Mouse (Mus musculus): Measurements from ENCODE around the gene Zfp36l2. TPM values are rescaled to one million over a fixed set of nuclear protein-coding genes. Genes with fewer than 3 reads are reported as not detected.

Zfp36l2 gene
- polyA plus RNA-seq, 1 experiment from 2014 or later, result 9.9 TPM

GRCm38 (mm10) chr17:84163066-84163785, 24.5 kb downstream of the Zfp36l2 start:
- H3K9me3 ChIP-seq, result no peaks in the 10 kb centered on the region
- peaks cover 7% of the 10 kb centered on the region for H3K27me3 ChIP-seq (ENCODE audit: insufficient read depth, poor library complexity, severe bottlenecking)
- H3K36me3 ChIP-seq, result no peaks in the 10 kb centered on the region
- no peak for DNase-seq (ENCODE audit: low spot score)
- H3K4me3 ChIP-seq, result no peak overlapping the region
- 87% methylated on average over 12 of the region's 12 CpGs for WGBS
- peak overlapping the region; percentile 26; the same call in 1 of the 2 replicates for H3K27ac ChIP-seq
- H3K4me1 ChIP-seq (replicated peaks), result peaks cover 33% of the 10 kb centered on the region

DNA sequence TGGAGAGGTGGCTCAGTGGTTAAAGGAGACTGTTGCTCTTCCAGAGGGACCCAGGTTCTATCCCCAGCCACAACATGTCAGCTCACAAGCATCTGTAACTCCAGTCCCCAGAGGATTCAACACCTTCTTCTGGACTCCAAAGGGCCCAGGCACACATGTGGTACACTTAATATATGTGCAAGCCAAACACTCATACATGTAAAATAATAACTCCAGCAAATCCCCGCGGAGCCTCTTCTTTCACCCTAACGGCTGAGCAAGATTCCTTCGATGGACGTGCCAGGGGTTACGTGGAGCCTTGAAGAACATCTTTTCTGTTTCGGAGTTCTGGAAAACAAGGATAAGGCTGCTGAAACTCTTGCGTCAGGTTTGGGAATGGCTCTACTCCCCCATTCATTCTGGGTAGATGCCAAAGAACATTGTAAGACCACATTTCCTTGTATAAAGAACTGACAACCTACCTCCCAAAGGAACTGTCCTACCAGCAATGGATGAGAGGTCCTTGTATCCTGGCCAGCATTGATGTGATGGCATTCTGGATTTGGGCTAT, 25.5 kb downstream of the Zfp36l2 start:
- Histone ChIP-seq H3K27ac (peak overlapping the region; percentile 71; the same call in 1 of the 2 replicates), H3K9me3 (no peaks in the 10 kb centered on the region), H3K4me3 (no peak overlapping the region), H3K36me3 (no peaks in the 10 kb centered on the region), H3K27me3 (ENCODE audit: insufficient read depth, poor library complexity, severe bottlenecking) (peaks cover 16% of the 10 kb centered on the region), H3K4me1 (replicated peaks) (peaks cover 38% of the 10 kb centered on the region)
- WGBS, result 88% methylated on average over 8 of the region's 8 CpGs
- DNase-seq (ENCODE audit: low spot score), result no peak

GRCm38 (mm10) chr17:84161231-84161854, 26.4 kb downstream of the Zfp36l2 start:
- WGBS, result 53% methylated on average over 6 of the region's 6 CpGs
- no peaks in the 10 kb centered on the region for H3K36me3 ChIP-seq
- DNase-seq (ENCODE audit: low spot score), result no peak
- H3K27ac ChIP-seq, result peak overlapping the region; percentile 71
- H3K27me3 ChIP-seq (ENCODE audit: insufficient read depth, poor library complexity, severe bottlenecking), result peaks cover 26% of the 10 kb centered on the region
- peaks cover 43% of the 10 kb centered on the region for H3K4me1 ChIP-seq (replicated peaks)
- H3K4me3 ChIP-seq, result no peak overlapping the region
- H3K9me3 ChIP-seq, result no peaks in the 10 kb centered on the region

DNA sequence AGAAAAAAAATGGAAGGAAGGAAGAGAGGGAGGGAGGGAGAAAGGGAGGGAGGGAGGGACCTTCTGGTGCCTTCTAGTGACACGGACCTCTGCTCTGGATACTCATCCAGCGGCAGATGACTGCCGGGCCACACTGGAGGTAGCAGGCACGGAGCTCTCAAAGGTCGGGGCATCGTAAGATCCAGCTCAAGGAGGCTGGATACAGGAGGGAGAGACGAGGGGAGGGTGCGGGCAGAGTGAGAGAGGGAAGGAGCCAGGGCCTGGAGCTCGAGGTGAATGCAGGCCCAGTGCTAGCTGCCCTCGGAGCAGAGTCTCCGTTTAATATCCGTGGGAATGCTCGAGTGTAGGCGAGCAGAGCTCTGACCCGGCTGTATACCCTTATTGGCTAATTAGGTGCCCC, 28.9 kb downstream of the Zfp36l2 start:
- DNase-seq (ENCODE audit: low spot score), result no peak
- Histone ChIP-seq H3K27me3 (ENCODE audit: insufficient read depth, poor library complexity, severe bottlenecking) (peaks cover 30% of the 10 kb centered on the region), H3K9me3 (no peaks in the 10 kb centered on the region), H3K27ac (no peak overlapping the region), H3K4me1 (replicated peaks) (peaks cover 49% of the 10 kb centered on the region), H3K4me3 (no peak overlapping the region), H3K36me3 (no peaks in the 10 kb centered on the region)
- 62% methylated on average over 15 of the region's 15 CpGs for WGBS

GRCm38 (mm10) chr17:84158461-84158795, 29.3 kb downstream of the Zfp36l2 start:
- peaks cover 49% of the 10 kb centered on the region for H3K4me1 ChIP-seq (replicated peaks)
- no peak for DNase-seq (ENCODE audit: low spot score)
- WGBS, result 85% methylated on average over 12 of the region's 12 CpGs
- H3K4me3 ChIP-seq, result no peak overlapping the region
- H3K27ac ChIP-seq, result no peak overlapping the region
- no peaks in the 10 kb centered on the region for H3K36me3 ChIP-seq
- H3K9me3 ChIP-seq, result no peaks in the 10 kb centered on the region
- H3K27me3 ChIP-seq (ENCODE audit: insufficient read depth, poor library complexity, severe bottlenecking), result peaks cover 35% of the 10 kb centered on the region

- Histone ChIP-seq H3K36me3 (no peaks in the 10 kb centered on the region), H3K27ac (0 out of 2 replicates have a peak overlapping the region, but pooled peaks have one; percentile 41), H3K27me3 (ENCODE audit: insufficient read depth, poor library complexity, severe bottlenecking) (peaks cover 40% of the 10 kb centered on the region), H3K4me1 (replicated peaks) (peaks cover 49% of the 10 kb centered on the region), H3K4me3 (no peak overlapping the region), H3K9me3 (no peaks in the 10 kb centered on the region)
- no peak for DNase-seq (ENCODE audit: low spot score)
- 64% methylated on average over 6 of the region's 6 CpGs for WGBS
These were observed 29.8 kb downstream of the Zfp36l2 start for GRCm38 (mm10) chr17:84157743-84158460.

DNA sequence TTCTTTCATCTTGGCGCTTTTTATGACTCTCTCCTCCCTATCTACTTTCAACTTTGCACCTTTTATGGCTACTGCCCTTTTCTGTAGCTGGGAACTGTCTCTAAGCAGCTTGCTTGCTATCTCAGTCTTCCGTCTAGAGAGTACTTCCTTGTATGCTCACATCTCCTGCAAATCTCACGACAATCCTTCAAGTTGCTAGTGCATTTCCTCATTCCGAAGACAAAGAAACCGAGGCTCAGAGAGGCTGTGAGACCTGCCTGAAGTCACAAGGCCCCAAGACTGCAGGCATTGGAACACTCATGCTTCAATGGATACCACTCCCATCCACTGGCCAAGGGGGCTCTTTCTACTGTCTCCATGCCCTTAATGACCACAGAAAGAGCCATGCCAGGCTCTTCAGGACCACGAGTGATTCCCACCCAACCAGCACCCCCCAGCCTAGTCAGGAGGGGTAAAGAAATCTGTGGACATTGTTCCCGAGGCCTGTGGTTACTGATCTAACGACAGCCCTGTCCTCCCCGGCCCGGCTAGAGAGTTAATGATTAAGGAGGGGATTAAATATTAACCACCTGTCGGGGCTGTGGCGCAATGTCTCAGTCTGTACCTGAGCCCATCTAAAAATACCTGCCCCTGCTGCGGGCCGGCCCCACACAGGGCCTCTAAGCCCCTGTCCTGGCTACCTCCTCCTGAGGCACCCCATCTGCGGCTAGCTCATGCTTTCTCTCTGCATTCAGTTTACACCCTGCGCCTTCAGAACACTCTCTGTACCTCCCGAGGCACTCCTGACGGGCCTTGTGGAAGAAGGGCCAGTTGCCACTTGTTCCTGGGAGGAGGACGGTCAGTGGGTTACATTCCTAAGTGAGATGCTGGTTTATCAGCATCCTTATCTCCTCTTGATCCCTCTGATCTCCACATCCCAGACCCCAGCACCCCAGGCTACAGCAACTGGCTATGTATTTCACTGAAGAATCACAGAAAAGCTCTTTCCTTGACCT, 30.7 kb downstream of the Zfp36l2 start:
- WGBS, result 45% methylated on average over 19 of the region's 19 CpGs
- Histone ChIP-seq H3K4me1 (replicated peaks) (peaks cover 56% of the 10 kb centered on the region), H3K36me3 (no peaks in the 10 kb centered on the region), H3K9me3 (no peaks in the 10 kb centered on the region), H3K4me3 (no peak overlapping the region), H3K27me3 (ENCODE audit: insufficient read depth, poor library complexity, severe bottlenecking) (peaks cover 48% of the 10 kb centered on the region), H3K27ac (0 out of 2 replicates have a peak overlapping the region, but pooled peaks have one; percentile 41)
- no peak for DNase-seq (ENCODE audit: low spot score)

GRCm38 (mm10) chr17:84156227-84156573, 31.5 kb downstream of the Zfp36l2 start:
- DNase-seq (ENCODE audit: low spot score), result no peak
- WGBS, result 56% methylated on average over 13 of the region's 13 CpGs
- H3K27ac ChIP-seq, result no peak overlapping the region
- H3K9me3 ChIP-seq, result no peaks in the 10 kb centered on the region
- no peak overlapping the region for H3K4me3 ChIP-seq
- peaks cover 55% of the 10 kb centered on the region for H3K27me3 ChIP-seq (ENCODE audit: insufficient read depth, poor library complexity, severe bottlenecking)
- H3K4me1 ChIP-seq (replicated peaks), result peaks cover 50% of the 10 kb centered on the region
- H3K36me3 ChIP-seq, result no peaks in the 10 kb centered on the region

GRCm38 (mm10) chr17:84155516-84156226, 32.1 kb downstream of the Zfp36l2 start:
- Histone ChIP-seq H3K36me3 (no peaks in the 10 kb centered on the region), H3K4me3 (no peak overlapping the region), H3K27me3 (ENCODE audit: insufficient read depth, poor library complexity, severe bottlenecking) (peaks cover 56% of the 10 kb centered on the region), H3K4me1 (replicated peaks) (peaks cover 44% of the 10 kb centered on the region), H3K9me3 (no peaks in the 10 kb centered on the region), H3K27ac (no peak overlapping the region)
- WGBS, result 78% methylated on average over 8 of the region's 8 CpGs
- no peak for DNase-seq (ENCODE audit: low spot score)

DNA sequence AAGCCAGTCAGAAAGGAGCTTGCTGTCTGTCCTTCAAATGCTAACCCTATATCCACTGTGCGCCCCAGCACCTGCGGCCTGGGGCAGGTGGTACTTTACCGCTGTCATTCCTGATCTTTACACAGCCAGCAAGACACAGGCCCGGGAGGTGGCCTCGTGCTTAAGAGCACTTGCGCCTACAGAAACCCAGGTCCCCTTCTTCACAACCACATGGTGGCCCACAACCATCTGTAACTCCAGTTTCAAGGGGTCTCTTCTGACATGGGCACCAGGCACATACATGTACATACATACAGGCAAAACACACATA, 32.8 kb downstream of the Zfp36l2 start:
- Histone ChIP-seq H3K36me3 (no peaks in the 10 kb centered on the region), H3K27me3 (ENCODE audit: insufficient read depth, poor library complexity, severe bottlenecking) (peaks cover 60% of the 10 kb centered on the region), H3K4me3 (no peak overlapping the region), H3K27ac (no peak overlapping the region), H3K4me1 (replicated peaks) (peaks cover 48% of the 10 kb centered on the region), H3K9me3 (no peaks in the 10 kb centered on the region)
- WGBS, result 93% methylated on average over 6 of the region's 6 CpGs
- DNase-seq (ENCODE audit: low spot score), result no peak

DNA sequence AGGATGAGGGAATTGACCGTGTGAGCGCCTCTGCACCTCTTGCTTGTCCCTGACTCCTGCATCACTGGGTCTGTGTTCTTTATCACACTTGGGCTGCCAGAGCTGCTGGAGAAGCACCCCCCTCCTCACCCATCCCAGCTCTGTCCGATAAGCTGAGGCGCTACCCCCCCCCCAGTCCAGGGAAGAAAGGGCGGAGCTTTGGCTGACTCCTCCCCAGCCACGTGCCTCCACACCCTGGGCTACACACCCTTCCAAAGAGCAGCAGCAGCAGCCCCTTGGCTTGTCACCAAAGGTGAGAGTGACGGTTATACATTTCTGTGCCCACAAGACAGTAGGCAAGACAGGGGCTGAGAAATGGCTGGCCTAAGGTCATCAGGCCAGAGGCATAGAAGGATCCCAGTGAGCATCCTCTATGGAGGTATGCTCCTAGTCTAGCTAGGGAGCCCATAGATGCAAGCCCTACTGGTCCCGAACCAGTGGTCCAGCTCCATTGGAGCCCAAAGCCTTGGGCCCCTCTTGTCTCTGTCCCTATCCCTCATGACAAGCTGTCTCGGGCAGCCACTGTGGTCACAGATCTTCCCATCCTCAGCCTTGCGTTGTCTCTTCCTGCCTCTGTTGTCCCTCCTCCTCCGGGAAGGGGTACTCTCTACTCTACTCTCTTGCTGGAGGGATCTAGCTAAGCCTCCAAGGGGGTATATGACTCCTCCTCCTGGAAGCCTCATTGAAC, 33.3 kb downstream of the Zfp36l2 start:
- peak overlapping the region; percentile 46 for H3K27ac ChIP-seq
- no peak for DNase-seq (ENCODE audit: low spot score)
- H3K36me3 ChIP-seq, result no peaks in the 10 kb centered on the region
- no peak overlapping the region for H3K4me3 ChIP-seq
- peaks cover 63% of the 10 kb centered on the region for H3K27me3 ChIP-seq (ENCODE audit: insufficient read depth, poor library complexity, severe bottlenecking)
- no peaks in the 10 kb centered on the region for H3K9me3 ChIP-seq
- H3K4me1 ChIP-seq (replicated peaks), result peaks cover 53% of the 10 kb centered on the region
- 83% methylated on average over 11 of the region's 11 CpGs for WGBS

All from hindbrain, embryonic 10.5 days (tissue).